Mouse (Mus musculus) forebrain, embryonic 16.5 days (tissue): ENCODE data around the gene Net1. TPM values are rescaled to one million over a fixed set of nuclear protein-coding genes. Genes with fewer than 3 reads are reported as not detected.

Experiments used
- microRNA-seq: library from miRNA; unstranded; fragments of <30 nt; microRNA quantifications from one replicate; pipeline ENCODE4, GENCODE M21; 2017
- polyA plus RNA-seq: library from polyadenylated mRNA; unstranded; fragments of >200 nt; fragmentation: Nextera tagmentation; extraction: Ambion mirVana; gene quantifications from 2 replicates; pipeline ENCODE4 v1.2.1, GENCODE M21; 2015

Net1 gene
- polyA plus RNA-seq, 1 experiment from 2014 or later = 14.2 TPM

Small RNAs within 50 kb of the gene (microRNA-seq; reads per million reads assigned to microRNA genes)
- not detected for gene Gm22460

Other genes starting within 250 kb of the Net1 start
- gene Calml3, start 113.9 kb downstream of the Net1 start, polyA plus RNA-seq = not detected in 2 replicates
- gene Calm4, start 80.5 kb downstream of the Net1 start, polyA plus RNA-seq = 0.55 TPM in 1 of 2 replicates, not detected in the other
- not detected in 2 replicates for gene Calm5, start 64.0 kb downstream of the Net1 start, polyA plus RNA-seq
- gene Tubal3, start 54 bp upstream of the Net1 start, polyA plus RNA-seq = 0.10 TPM in 1 of 2 replicates, not detected in the other
- 0.21 and 0.56 TPM in 2 replicates for gene Ucn3, start 27.1 kb upstream of the Net1 start, polyA plus RNA-seq
- gene Akr1c14, start 130.8 kb upstream of the Net1 start, polyA plus RNA-seq = 0.71 and 1.0 TPM in 2 replicates
- gene Akr1c18, start 232.4 kb upstream of the Net1 start, polyA plus RNA-seq = 0.23 and 0.41 TPM in 2 replicates